Mouse (Mus musculus) frontal cortex, postnatal 36 days (tissue): ENCODE results near the gene Spop.
A peak's percentile ranks its signal among the peaks of the same experiment; 100 is the strongest.

ENCODE experiments used
- DNase-seq, 2 experiments: peaks; one replicate each; pipeline ENCODE4 v3.0.0; 2022; ENCODE audit warnings: low spot score in 2 of 2

Spop gene

GRCm38 (mm10) chr11:95413641-95414535, at the start of gene Spop:
Gene Spop (plus strand): TSS chr11:95414080.
- DNase-seq: peak; percentile 80 to 87

GRCm38 (mm10) chr11:95364388-95364787, 49.5 kb upstream of the Spop start:
- no peak for DNase-seq

GRCm38 (mm10) chr11:95365596-95365995, 48.3 kb upstream of the Spop start:
- DNase-seq: peak; percentile 44 to 70

- DNase-seq: no peak
Measured at GRCm38 (mm10) chr11:95366280-95366897, 47.5 kb upstream of the Spop start.

- DNase-seq: no peak
Measured at GRCm38 (mm10) chr11:95367011-95367735, 46.7 kb upstream of the Spop start.

- DNase-seq: no peak
Measured at GRCm38 (mm10) chr11:95368231-95368823, 45.6 kb upstream of the Spop start.

- DNase-seq: no peak
Measured at GRCm38 (mm10) chr11:95368871-95369270, 45.0 kb upstream of the Spop start.

- peak in 1 of 2 experiments; percentile 34 for DNase-seq
Measured at GRCm38 (mm10) chr11:95369964-95370890, 43.7 kb upstream of the Spop start.

- DNase-seq: no peak
Measured at GRCm38 (mm10) chr11:95371182-95371581, 42.7 kb upstream of the Spop start.

GRCm38 (mm10) chr11:95378926-95379325, 35.0 kb upstream of the Spop start:
- no peak for DNase-seq

GRCm38 (mm10) chr11:95379552-95379951, 34.3 kb upstream of the Spop start:
- no peak for DNase-seq

GRCm38 (mm10) chr11:95380711-95381110, 33.2 kb upstream of the Spop start:
- DNase-seq: no peak

- DNase-seq: no peak
Measured at GRCm38 (mm10) chr11:95381146-95381545, 32.7 kb upstream of the Spop start.

- no peak for DNase-seq
Measured at GRCm38 (mm10) chr11:95383331-95383986, 30.4 kb upstream of the Spop start.

GRCm38 (mm10) chr11:95384004-95384318, 29.9 kb upstream of the Spop start:
- DNase-seq: no peak

- peak; percentile 94 to 99 for DNase-seq
Measured at GRCm38 (mm10) chr11:95384319-95384972, 29.4 kb upstream of the Spop start, which contains the start of gene Slc35b1. Gene Slc35b1 (plus strand): TSS chr11:95384692.

- no peak for DNase-seq
Measured at GRCm38 (mm10) chr11:95384973-95385320, 28.9 kb upstream of the Spop start.

GRCm38 (mm10) chr11:95387354-95387753, 26.5 kb upstream of the Spop start:
- DNase-seq: no peak

- no peak for DNase-seq
Measured at GRCm38 (mm10) chr11:95389006-95389405, 24.9 kb upstream of the Spop start.

- no peak for DNase-seq
Measured at GRCm38 (mm10) chr11:95390420-95390819, 23.5 kb upstream of the Spop start.
